9 mouse cellular contexts compared by ENCODE assay signal in genomic region chr13:52822165-52823149, GRCm38 (mm10).
DNase-seq lines count a peak whose midpoint lies in the region.
"Had no signal": no experiment of that assay in that cellular context is flagged by ENCODE, and none has a peak within 500 bp of the region (broad histone marks: within the 10 kb centered on the region; RNA-seq: fewer than 3 reads in every experiment).

No protein-coding gene starts in this region.

- no peaks in the 10 kb centered on the region for H3K9me3 ChIP-seq in heart, embryonic 10.5 days

- H3K36me3 ChIP-seq in heart, embryonic 10.5 days: no peaks in the 10 kb centered on the region

- WGBS in heart, embryonic 10.5 days: 52% methylated on average over 23 of the region's 23 CpGs

- peaks cover 45% of the 10 kb centered on the region for H3K4me1 ChIP-seq in brown adipose tissue, adult 24 weeks (ENCODE audit: control insufficient read depth, insufficient read depth, insufficient read length, low read length)
- peaks cover 63% of the 10 kb centered on the region for H3K4me1 ChIP-seq in heart, embryonic 10.5 days

- no peaks in the 10 kb centered on the region for H3K27me3 ChIP-seq in heart, embryonic 10.5 days (ENCODE audit: insufficient read depth, poor library complexity, severe bottlenecking)

- H3K4me3 ChIP-seq in brown adipose tissue, adult 24 weeks (ENCODE audit: insufficient read depth, low read depth, low read length): no peak overlapping the region
- H3K4me3 ChIP-seq in heart, embryonic 10.5 days: no peak overlapping the region
- H3K4me3 ChIP-seq: erythroblast, embryonic 14.5 days had no signal

- H3K27ac ChIP-seq in brown adipose tissue, adult 24 weeks (replicated peaks; ENCODE audit: low read depth, low read length): peak overlapping the region; percentile 95
- peak overlapping the region; percentile 47 for H3K27ac ChIP-seq in heart, embryonic 10.5 days

- DNase-seq in NIH3T3 (ENCODE audit: low read depth): peak; percentile 93
- no peak for DNase-seq in heart, embryonic 10.5 days (ENCODE audit: low spot score)
- peak; percentile 83 for DNase-seq in kidney, adult 9 months
- peak; percentile 74 for DNase-seq in lung, postnatal 14 days
- peak; percentile 60 for DNase-seq in retina, postnatal 1 day
- no peak for DNase-seq in right cerebral cortex, postnatal 10 days (ENCODE audit: low spot score in 2 of 2)
- no peak for DNase-seq in frontal cortex, postnatal 14 days (ENCODE audit: low spot score in 2 of 2)

Comparison
In these comparisons a context has a peak if more than half of its experiments do, and no peak if none do; other contexts are left out.
1. DNase-seq: peak in NIH3T3 (single experiment), kidney, adult 9 months (single experiment), lung, postnatal 14 days (single experiment) and retina, postnatal 1 day (single experiment); none in heart, embryonic 10.5 days (single experiment), right cerebral cortex, postnatal 10 days (0 of 2) and frontal cortex, postnatal 14 days (0 of 2).